Mouse (Mus musculus) frontal cortex, postnatal 36 days (tissue): ENCODE results near the gene Aldh3b2.

Source experiments
- DNase-seq, 2 experiments: peaks; one replicate each; pipeline ENCODE4 v3.0.0; 2022; ENCODE audit warnings: low spot score in 2 of 2

The Aldh3b2 gene

DNA sequence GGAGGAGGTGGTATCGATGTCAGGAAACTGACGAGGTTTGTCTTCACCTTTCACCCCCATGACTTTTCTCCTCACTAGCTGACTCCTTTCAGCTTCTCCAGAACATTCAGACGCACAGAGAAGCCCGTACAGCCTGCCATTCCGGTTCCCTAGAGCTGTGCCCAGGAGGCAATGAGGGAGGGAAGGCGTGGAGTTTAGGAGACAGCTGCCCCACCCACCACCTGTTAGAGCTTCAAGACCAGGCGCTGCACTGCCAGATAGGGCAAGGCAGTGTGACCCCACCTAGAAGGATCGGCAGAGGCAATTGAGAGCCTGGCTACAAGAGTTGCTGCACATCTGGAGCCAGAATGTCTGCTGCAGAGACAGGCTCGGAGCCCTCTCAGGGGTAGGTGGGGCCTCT, at the start of gene Aldh3b2:
Gene Aldh3b2, plus strand, starts transcription at position 100 of the 400 bp plus-strand sequence.
- DNase-seq = no peak

DNA sequence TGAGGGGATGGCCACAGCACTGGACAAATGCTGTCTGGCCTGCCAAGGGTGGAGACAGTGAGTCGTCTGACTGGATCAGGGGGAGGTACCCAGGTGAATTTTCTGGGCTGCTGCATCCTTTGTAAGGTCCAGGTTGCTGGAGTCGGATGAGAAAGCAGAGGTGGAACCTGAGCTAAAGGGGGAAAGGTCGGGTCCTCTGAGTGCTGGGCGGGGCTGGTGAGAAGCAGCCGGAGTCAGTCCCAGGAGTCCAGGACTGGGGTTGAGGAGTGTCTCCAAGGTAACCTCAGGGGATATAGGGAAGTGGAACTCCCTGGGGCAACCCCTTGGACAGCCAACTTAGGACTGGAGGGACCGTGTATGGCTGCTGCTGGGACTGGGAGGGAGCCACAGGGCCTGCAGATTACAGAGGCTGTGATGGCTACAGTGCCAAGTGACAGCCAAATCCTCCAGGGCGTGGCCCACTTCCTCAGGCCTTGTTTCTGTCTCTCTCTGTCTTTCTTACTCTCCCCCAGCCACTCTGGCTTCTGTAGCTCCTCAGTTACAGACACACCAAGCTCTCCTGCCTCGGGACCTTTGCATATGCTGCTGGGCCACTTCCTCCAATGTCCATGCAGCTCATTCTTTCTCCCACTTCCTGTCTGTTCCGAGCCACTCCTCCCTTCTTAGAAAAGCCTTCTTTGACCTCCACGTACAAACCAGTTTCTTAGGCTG, 49.3 kb upstream of the Aldh3b2 start:
- DNase-seq = no peak

DNA sequence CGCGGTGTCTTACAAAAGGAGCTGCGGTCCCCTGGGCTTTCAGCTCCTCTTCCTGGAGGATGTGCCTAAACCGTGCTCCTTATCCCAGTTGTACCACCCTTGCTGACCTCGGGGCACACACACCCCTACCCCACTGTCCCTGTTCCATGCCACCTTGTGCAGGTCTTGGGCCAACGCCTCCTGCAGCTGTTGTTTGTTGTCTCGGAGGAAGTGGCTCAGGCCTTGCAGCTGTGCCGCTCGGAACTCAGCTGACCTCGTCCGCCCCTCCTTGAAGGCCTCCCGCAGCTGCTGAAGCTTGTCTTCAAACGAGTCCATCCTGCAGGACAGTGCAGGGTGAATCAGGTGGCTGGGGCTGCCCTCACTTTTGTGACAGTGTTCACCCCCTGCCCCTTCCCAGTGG, 48.5 kb upstream of the Aldh3b2 start:
- no peak for DNase-seq

DNA sequence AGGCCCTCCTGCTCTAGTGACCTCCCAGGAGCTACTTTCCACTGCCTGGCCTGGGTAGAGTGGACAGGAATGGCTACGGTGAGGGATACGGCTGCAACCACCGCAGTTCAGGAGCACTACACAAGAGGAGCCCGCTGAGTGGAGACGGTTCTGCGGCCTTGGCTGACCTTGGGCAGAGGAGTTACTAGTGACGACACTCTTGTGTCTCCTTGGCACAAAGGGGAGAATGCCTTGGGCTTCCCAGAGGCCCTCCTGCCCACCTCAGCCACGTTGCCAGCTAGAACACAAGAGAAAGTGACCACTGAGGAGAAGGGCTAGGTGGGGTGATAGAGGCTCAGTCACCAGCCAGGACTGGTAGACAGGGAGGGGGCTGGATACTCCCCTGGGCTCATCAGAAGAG, 47.9 kb upstream of the Aldh3b2 start:
- DNase-seq = no peak

DNA sequence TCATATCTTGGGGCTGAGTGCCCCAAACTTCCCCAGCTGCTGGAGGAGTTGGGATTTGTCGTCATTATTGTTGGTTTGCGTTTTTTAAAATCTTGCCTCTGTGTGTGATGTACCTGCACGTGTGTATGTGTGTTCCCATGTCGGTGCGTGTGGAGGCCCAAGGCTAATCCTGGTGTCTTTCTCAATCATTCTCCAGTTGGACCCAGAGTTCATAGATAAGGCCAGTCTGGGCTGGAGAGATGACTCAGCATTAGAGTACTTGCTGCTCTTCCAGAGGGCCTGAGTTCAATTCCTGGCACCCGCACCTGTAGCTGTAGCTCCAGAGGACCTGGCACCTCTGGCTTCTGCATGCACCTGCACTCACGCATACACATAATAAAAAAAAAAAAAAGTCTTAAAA, 47.3 kb upstream of the Aldh3b2 start:
- DNase-seq = no peak

DNA sequence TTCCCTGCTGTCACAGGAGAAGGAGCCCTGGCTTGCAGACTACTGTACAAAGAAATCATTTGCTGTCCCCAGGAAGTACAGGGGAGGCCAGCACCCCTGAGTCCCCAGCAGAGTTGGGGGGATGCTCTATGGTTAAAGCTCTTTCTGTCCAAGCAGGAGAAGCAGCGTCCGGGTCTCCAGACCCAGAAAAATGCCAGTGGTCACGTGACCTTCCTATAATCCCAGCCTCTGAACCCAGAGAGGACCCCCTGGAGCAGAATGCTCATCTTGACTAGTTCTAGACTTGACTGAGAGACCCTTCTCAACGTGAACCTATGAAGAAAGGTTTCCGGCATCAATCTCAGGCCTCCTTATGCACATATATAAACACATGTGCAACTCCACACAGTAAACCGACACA, 46.3 kb upstream of the Aldh3b2 start:
- no peak for DNase-seq

DNA sequence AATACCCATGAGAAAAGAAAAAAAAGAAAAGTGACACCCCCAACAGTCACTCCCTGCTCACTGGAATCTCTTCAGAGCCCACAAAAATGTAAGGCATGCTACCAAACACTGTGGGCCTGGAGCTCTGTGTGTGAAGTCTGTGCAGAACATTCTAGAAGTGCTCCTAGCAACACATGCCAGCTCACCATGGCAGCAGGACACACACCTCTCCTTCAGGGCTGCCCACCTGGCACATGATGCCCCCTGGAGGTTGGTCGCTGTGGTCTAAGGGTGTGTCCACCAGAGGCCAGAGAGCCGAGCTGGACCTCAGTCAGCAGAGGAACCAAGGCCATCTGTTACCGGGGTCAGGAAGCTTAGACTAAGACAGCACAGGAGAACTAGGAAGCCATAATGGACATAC, 45.8 kb upstream of the Aldh3b2 start:
- DNase-seq = no peak

DNA sequence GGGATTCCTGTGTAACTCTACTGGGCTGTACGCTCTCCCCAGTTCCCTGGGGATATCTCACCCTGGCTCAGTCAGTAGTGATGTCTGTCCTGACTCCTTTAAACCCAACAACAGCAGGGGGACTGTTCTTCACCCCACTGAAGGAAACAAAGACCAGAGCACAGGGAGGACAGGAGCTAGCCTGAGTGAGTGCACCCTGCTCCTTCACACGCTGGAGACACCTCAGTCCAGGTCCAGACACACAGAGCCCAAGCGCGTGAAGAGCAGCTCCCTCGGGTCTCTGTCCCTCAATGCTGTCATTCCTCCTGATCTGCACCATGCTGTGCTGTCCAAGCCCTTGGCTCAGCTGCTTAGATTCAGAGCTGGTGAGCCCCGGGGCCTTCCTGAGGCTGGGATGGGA, 45.4 kb upstream of the Aldh3b2 start:
- no peak for DNase-seq

DNA sequence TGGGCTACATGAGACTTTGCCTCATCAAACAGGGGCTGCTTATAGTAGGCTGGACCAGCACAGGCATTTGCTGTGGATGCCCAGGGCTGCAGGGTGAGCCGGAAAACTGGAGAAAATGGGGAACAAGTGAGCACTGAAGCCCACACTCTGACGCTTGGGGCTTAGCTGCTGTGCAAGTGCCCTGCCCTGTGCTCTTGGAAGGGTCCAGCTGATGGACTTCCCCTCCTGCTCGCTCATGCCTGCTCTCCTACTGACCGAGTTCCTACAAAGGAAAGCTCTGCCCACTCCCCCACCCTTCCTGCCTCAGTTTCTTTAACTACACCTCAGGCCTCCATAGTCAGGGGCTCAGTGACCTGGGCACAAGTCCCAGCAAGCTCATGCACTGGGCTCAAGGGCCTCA, 44.1 kb upstream of the Aldh3b2 start:
- no peak for DNase-seq

DNA sequence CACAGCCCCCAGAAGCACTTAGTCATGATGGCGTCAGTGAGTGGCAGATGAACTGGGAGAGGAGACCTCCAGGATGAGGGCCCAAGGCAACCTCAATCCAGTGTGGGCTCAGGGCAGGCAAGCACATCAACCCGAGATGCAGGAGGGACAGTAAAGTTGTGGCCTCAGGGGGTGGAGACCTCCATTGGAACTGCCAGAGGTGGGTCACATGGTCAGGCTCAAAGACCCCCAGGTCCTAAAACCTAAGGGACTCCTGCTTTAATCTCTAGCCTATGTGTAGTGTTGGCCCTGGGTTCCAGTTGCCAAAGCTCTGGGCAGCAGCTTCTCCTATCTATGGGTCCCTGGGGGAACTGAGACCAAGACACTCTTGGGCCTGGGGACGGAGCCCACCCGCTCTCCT, 43.3 kb upstream of the Aldh3b2 start:
- DNase-seq = no peak

DNA sequence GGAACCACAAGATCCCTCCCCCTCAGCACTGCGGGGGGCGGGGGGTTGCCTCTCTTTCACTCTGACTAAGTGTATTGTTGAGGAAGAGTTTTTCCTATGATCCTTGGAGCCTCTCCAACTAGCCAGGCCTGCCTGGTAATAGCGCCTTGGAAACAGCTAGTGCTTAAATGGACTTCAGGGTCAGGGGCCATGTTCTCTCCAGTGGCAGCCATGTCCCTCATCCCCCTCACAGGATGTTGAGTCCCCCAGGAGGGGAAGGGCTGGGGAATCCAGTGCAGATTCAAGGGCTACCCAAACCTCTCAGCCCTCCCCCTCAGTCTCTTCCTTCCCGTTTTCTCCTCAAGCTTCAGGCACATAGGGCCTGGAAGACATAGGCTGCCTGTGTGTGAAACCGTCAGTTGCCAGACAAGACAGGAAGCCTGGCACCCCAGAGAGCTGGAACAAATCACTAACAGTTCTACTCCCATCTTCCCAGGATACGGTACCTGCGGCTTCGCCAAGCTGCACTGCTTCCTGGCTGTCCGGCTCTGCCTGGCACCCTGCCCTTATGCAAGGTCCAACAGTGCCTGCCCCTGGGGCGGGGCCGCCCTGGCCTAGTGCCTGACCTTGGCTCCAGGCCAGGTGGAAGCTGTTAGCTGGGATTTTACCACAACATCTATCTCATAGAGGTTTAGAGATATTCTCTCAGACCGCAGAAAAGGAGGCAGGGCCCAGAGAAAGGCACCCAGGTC, 42.8 kb upstream of the Aldh3b2 start, which contains the start of gene Aldh3b1:
Gene Aldh3b1, minus strand, starts transcription at position 598 of the 731 bp plus-strand sequence.
- DNase-seq = peak; percentile 37 to 59

DNA sequence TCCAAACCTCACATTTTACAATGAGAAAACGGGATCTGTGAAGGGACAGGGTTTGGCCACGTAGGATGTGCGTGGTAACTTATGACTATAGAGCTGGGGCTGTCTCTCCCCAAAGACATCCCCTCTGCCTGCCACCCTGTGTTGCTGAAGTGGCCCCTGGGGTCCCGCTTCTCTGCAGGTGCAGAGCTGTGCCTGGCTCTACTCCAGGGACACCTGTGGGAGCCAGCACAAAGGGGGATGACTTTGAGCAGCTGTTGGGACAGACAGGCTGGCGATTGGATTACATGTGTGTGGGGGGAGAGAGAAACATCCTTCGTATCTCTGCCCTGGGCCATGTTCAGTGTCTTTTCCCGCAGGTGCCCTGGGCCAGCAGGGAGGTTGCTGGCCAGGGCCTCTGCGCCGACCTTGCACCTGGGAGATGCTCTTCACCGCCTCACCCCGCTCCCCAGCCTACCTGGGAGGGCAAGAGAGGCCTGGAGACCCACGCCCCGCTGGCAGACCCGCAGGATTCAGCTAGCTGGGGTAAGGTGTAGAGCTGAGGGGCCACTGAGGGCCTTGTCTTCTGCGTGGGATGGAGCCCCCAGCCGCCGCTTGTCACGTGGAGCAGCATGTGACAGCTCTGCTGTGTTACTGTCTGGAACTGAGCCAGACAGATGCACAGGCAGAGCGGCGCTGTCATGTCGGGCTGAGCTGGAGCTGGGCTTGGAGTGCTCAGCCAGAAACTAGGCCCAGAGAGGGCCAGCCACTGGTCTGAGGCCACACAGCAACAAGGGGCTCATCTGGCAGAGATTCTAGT, 41.7 kb upstream of the Aldh3b2 start:
- DNase-seq = no peak

DNA sequence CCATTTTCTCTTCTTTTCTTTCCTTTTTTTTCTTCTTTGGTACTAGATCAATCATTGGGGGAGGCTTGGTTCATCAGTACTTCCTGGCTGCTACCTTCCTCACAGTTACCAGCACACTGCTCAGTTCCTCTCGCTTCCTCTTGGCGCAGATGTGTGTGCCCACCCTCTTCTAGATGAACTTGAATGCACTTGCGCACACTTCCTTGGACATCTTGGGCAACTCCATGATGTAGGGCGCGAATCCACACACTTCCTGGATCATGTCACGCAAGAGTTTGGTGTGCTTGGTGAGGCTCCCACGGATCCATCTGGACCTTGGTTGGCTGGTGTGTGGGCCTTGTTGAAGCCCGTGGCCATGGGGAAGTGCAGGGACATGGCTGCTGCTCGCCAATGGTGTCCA, 40.4 kb upstream of the Aldh3b2 start:
- no peak for DNase-seq

DNA sequence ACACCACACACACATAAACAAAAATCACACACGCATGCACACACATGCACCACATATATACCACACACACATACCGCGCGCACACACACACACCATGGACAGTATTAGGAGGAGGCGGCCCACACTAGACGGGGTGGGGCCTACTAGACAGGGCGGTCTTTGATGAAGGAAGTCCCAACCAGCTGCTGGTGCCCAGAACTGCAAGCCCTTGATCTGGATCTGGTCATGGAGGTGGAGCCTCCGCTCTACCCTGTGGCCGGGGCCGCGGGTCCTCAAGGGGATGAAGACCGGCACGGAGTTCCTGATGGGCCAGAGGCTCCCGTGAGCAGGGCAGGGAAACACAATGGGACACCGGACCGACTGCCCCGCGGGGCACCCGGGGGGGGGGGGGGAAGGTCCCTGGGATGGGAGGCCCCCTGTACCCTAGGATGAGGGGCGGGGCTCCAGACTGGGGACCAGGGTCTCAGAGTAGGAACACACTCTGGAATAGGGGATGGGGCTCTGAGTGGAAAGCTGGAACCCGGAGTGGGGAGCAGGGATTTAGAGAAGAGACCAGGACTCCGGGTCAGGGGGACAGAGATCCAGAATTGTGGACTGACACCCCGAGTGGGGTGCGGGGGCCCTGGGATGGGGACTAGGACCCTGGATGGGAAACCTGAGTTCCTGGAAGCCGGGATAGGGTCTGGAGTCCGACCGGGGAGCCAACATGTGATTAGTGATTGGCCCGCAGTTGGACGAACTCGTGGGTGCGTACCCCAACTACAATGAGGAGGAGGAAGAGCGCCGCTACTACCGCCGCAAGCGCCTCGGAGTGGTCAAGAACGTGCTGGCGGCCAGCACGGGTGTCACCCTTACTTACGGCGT, 36.9 kb upstream of the Aldh3b2 start, which contains the start of gene Unc93b1:
Gene Unc93b1, plus strand, starts transcription at position 155 of the 864 bp plus-strand sequence.
- no peak for DNase-seq

DNA sequence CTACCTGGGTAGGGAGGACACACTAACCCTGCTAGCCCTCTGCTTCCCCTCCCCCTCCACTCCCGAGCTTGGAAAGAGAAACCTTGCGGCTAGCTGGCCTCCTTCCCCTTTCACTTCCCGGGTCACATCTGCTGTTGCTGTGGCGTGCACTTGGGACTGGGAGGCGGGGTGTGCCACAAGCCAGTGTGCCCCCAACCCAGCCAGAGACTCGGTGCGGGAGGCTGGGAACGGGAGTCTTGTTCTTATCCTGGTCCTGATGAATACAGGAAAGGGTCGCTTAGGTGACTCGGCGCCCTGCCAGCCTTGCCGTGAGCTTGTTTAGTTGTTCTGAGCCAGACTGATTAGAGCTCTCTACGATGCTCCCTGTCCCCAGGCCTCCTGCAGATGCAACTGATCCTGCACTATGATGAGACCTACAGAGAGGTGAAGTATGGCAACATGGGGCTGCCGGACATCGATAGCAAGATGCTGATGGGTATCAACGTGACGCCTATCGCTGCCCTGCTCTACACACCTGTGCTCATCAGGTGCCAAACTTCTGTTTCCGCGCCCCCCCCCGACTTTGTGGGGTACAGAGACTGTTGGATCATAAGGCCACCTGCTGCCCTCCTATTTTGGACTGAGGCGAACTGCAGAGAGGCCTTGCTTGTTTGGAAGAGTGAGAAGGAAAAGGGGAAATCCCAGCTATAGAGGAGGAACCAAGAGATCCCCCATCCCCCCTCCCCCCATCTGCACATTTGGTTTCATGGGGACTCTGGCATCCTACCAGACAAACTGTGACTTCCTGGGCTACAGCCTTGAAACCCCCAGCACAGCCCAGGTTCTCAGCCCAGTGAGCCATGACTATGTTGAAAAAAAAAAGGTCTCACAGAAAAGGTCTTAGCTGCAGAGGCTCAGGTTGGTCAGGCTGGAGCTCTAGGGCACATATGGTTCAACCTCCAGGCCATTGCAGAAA, 36.0 kb upstream of the Aldh3b2 start:
- no peak for DNase-seq

DNA sequence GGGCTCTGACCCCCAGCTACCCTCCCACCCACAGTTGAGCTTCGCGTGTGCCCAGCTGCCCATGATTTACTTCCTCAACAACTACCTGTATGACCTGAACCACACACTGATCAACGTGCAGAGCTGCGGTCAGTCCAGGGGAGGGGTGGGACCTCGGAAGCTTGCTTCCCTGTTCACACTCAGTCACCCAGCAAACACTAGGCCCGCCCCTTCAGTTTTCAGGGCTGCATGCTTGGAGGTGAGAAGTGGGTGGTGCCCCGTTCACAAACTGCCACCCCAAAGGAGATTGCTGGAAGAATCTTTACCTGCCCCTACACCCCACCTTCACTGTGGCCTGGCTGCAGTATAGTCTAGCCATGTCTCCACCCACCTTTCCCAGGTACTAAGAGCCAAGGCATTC, 29.8 kb upstream of the Aldh3b2 start:
- DNase-seq = no peak

DNA sequence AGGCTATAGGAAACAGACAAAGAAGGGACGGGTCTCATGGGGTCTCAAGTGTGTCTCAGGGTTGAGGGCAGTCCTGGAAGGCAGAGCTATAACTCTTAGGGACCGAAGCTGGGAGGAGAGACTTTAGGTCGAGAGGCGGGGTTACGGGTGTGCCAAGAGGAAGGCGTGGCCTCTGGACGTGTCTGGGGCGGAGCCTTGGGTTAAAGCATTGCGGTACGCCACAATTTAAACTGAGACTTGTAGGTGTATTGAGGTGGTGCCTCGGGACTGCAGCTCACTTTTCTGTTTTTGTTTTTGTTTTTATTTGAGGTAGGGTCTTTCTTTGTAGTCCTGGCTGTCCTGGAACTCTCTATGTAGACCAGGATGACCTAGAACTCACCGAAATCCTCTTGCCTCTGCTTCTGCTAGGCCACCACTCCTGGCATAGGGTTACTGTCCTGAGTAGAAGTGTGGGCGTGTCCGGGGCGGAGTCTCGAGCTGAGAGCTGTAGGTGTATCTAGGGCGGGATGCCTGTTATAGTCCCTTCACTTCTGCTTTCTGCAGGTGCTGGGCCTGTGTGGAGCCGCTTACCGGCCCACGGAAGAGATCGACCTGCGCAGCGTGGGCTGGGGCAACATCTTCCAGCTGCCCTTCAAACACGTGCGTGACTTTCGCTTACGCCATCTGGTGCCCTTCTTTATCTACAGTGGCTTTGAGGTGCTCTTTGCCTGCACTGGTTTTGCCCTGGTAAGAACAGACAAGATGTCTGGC, 29.0 kb upstream of the Aldh3b2 start:
- DNase-seq = no peak

DNA sequence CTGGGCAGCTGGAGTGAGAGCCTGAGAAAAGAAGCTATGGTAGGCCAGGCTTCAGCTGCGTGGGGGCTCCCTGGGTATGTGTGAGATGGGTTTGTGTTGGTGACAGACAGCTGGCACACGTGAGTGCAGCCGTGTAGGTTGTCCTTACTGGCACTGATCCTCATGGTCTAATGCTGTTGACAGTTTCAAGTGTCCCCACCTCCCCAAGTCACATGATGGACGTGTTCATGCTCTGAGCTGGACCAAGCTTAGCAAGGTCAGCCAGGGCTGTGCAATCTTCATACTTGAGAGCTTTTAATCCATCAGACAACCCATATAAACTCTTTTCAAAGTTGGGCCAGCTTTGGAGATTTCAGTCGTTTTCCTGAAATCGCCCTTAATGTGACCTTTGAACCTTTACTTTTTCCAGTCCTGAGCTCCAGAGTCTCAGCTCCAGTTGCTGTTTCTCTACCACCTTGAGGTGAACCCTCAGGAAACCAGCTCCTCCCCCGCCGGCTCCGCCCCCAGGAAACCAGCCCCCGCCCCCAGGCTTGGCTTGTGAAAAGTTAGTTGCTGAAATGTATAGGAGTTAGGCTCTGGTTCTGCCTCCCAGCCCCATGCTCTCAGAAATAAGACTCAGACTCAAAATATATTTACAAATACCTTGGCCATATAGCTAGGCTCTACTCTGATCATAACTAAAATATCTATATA, 26.1 kb upstream of the Aldh3b2 start:
- no peak for DNase-seq

DNA sequence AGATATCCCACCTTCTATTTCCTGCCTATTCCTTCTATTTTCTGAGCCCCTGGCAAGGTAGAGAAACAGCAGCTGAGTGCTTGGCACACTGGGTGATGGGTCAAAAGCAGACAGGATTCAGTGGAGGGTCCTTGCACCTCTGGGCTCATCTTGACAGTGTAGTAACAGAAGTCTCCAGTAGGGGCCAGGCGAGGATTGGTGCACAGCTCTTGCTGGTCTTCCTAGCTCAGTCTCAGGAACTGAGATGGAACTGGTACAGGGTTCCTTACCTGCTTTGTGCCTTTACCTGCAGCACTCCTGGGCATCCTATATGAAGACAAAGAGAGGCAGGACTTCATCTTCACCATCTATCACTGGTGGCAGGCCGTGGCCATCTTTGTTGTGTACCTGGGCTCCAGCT, 25.4 kb upstream of the Aldh3b2 start:
- DNase-seq = peak; percentile 71 to 75
